Mouse (Mus musculus) ES-E14 (cell line): ENCODE data around the gene Phospho1.

ENCODE experiments used
- CHD2 ChIP-seq: IDR thresholded peaks from 2 replicates; pipeline ENCODE4 v1.6.1; 2014; ENCODE audit warnings: mild to moderate bottlenecking, low read depth, low read length, inconsistent platforms
- HCFC1 ChIP-seq: IDR thresholded peaks from 2 replicates; pipeline ENCODE4 v1.6.1; 2012; ENCODE audit warnings: low read length, inconsistent platforms, borderline replicate concordance; ENCODE audit not compliant: insufficient read depth
- MAFK ChIP-seq: IDR thresholded peaks from 2 replicates; pipeline ENCODE4 v1.6.1; 2014; ENCODE audit warnings: mild to moderate bottlenecking, low read depth, low read length, inconsistent platforms; ENCODE audit not compliant: insufficient read depth
- ZC3H11A ChIP-seq: IDR thresholded peaks from 2 replicates; pipeline ENCODE4 v1.6.1; 2012; ENCODE audit warnings: low read depth, mild to moderate bottlenecking, inconsistent platforms, low read length, borderline replicate concordance

DNA sequence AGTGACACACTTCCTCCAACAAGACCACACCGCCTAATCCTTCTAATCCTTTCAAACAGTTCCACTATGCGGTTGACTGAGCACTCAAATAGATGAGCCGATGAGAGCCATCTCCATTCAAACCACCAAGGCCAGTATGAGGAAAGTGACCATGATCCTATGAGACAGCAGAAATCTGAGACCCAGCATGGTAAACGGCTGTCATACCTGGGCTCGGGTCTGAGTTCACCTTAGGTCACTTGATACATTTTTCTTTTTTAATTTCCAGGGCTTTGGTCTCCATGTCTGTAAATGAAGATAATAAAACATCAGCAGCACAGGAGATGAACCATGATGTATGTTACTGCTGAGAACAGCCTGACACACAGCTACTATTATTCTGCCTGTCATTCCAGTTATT, 16.4 kb upstream of the Phospho1 start:
- TF ChIP-seq HCFC1: no peak
- TF ChIP-seq CHD2: no peak
- no peak for TF ChIP-seq MAFK
- TF ChIP-seq ZC3H11A: no peak
